Mouse (Mus musculus) adrenal gland, postnatal 10 days (tissue): ENCODE measurements around the gene Bnc2. TPM values are rescaled to one million over a fixed set of nuclear protein-coding genes. Genes with fewer than 3 reads are reported as not detected.
A peak's percentile ranks its signal among the peaks of the same experiment; 100 is the strongest.

ENCODE experiments used
- DNase-seq: peaks from one replicate; pipeline ENCODE4 v3.0.0; 2021; ENCODE audit warnings: mixed read lengths
- total RNA-seq, 2 experiments: library from RNA; stranded (reverse); gene quantifications; 2 replicates each; pipeline ENCODE4 v1.2.3; 2021

The Bnc2 gene
- total RNA-seq, 2 experiments from 2014 or later, result 8.2 to 9.7 TPM

DNA sequence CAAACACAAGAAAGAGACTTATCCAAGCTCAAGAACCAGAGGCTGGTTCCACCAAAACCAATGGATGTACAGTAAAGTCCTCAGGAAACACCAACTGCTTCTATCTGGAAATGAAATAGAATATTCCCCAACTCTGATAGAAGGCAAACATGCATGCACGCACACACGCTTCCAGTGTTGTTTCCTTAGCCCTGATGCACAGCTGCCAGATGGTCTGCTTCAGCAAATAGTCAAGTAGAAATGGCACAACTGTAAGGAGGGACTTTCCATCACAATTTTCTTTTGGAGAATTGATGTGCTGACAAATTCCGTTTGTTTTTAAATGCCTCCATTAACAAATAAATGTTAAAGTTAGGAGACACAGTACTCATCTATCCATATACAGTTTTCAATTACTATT is 247.1 kb downstream of the Bnc2 start:
- no peak for DNase-seq

- DNase-seq, result no peak
Observed at GRCm38 (mm10) chr4:84411431-84411830, 263.6 kb downstream of the Bnc2 start.

GRCm38 (mm10) chr4:84407328-84408028 is 267.6 kb downstream of the Bnc2 start:
- DNase-seq, result peak; percentile 20

DNA sequence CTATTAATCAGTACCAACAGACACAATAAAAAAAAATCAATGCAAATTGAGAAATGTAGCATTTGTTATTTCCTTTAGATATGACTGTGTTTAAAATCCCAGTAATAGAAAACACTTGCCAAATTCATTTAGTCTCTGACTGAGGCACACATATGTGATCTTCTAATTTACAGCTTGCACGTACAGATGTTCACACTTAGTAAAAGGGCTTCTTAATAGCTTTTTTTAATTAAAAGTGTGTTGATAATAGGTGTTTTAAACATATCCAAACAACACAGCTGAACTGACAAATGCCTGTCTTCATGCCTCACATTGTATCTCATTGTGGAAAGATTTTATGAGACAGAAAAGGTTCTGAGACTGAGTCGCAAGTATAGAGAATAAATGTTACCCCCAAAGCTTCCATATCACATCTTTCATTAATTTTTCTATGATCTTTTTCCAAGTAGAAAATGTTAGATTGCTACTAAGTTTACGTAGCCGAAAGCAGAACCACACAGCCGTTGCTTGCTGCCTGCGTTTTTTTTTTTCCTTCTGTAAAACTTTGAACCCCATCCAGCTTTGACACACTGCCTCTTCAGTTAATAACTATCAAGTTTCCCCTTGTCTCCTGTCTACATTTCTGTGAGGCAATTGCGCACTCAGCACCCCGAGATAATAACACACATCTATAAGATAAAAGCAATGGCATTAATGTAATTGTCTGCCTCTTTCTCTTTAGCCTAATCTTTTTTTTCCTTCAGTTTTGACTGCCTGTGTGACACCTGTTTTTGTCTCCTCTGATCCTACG is 271.5 kb downstream of the Bnc2 start:
- DNase-seq, result no peak

GRCm38 (mm10) chr4:84388991-84389390 is 286.1 kb downstream of the Bnc2 start:
- DNase-seq, result no peak

DNA sequence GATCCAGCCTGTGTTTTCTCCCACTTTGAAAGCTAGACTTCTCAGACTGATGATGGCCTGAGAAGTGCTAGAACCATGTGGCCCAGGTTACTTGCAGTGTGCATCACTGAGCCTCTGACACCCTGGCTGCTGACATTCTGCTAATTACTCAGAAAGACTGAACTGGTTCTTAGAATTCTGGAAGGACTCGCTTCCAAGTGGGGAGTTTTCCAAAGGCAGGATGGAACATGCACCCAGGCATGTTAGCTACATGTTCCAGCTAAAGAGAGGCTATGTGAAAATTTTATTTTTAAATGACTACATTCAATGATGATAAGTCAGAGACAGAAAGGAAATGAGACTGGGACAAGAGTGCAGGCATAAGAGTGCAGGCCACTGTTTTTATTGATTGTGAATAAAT is 289.9 kb downstream of the Bnc2 start:
- no peak for DNase-seq

- no peak for DNase-seq
Observed at GRCm38 (mm10) chr4:84379289-84379688, 295.8 kb downstream of the Bnc2 start.

GRCm38 (mm10) chr4:84377513-84377912 is 297.6 kb downstream of the Bnc2 start:
- DNase-seq, result no peak

DNA sequence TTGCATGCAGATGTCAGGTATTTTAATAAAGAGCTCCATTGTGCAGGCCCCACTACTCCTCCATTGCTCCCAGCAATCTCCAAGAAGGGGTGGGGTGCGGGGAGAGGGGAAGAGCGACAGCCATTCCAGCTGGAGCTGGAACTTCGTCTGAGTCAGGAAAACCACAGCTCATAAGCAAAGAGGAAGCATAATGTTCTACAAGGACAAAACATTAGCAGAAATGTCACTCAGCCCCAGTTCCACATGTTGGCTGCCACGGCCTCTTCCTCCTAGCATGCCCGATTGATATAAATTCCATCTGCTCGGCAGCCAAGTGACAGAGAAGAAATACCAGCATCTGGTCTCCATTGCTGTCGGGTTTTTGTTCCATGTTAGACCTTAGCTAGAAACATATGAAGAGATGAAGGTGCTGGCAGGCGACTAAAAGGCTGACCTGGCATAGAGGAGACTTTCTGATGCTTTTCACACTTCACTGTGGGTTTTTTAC is 312.7 kb downstream of the Bnc2 start:
- DNase-seq, result peak; percentile 11

GRCm38 (mm10) chr4:84361165-84361564 is 313.9 kb downstream of the Bnc2 start:
- no peak for DNase-seq

DNA sequence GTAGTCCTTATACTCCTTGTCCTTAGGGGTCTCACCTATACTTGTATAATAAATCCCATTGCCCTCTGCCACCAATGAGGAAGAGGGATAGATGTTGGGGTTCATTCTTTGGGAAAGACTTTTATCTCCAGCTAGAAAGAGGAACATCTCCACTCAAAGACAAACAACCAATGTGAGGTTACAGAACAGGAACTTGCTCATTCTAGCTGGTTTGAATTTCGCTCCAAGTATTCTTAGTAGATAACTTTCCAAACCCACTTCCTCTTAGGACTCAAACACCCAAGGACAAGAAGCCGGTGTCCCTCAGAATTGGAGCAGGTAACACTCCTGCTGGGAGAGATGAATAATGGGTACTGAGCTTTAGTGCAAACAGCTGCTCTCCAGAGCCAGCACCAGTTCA is 315.1 kb downstream of the Bnc2 start:
- no peak for DNase-seq

DNA sequence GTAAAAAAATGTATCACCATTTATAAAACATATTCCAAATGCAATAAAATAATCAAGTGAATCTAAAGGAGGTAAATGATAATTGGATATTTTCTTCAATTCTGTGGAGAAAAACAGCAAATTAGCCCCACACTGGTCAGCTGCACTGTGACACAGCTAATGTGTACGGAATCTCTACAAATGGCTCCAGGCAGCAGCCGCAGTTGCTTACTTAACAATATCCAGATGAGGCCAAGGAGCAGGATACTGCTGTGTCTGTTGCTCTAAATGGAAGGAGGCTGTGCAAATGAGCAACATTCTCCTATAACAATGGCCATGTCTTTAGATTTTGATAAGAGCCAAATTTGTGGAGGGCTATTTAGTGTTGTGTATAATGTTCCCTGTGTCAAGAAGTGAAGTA is 316.9 kb downstream of the Bnc2 start:
- DNase-seq, result no peak

DNA sequence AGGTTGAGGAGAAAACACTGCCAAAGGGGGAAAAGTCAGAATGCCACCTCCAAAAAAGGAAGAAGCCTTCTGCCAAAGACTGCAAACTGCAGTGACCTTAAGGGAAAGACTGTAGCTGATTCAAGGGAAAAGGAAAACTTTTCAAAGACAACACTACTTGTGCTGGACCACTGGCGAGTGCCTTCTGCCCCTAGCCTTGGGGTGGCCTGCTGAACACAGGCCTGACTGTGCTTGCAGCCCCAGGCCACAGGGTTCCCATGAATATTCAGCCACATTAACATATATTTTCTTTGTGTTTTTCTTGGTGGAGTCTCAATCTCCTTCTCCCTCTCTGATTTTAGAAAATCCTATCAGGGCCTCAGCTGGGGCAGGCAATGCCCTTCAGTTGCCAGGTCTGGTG is 317.7 kb downstream of the Bnc2 start:
- no peak for DNase-seq

DNA sequence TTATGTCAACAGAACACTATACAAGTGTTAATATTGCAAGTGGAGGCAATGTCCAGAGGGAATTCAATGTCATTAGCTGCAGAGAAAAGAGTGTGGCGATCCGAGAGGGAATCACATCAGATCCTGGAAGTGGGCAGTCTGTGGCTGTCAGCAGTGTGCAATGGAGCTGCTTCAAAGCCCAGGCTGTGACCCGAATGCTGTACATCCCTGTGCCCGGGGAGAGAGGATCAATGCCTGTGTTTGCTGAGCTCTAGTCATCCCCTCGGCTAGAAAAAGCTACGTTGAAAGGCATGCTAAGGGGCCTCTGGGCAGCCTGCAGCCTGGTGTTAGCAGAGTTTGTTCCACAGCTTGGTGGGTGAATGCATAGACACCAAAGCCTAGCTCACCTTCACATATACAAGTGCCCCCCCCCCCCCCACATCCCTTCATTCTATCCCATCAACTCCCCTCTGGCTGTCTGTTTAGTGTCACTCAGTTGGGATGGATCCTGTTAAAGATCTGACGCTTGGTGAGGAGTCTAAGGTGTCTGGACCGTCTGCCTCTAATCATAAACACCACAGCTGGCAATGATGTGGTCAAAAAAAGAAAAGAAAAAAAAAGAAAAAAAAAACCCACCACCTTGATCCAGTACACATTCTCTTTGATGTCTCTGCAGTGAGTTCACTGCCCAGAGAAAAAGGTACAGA is 318.5 kb downstream of the Bnc2 start:
- DNase-seq, result no peak

- peak; percentile 17 for DNase-seq
Observed at GRCm38 (mm10) chr4:84352656-84353055, 322.4 kb downstream of the Bnc2 start.

- no peak for DNase-seq
Observed at GRCm38 (mm10) chr4:84349536-84349935, 325.5 kb downstream of the Bnc2 start.

DNA sequence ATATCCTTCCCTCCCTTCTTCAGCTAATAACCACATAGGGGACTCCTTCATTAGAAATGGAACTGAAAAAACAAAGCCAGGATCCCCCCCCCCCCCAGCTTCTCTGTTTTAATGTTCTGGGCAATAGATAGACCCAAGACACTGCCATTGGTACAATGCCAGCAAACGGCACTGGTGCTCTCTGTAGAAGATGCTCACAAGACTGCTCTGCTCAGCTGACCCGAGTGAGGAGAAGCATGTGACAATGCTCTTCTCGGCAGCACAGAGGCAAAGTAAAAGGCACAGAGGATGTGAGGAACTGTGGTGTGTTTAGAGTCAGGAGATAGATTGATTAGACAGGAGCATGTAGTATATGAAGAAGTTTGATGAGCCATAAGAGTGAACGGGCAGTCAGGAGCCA is 335.9 kb downstream of the Bnc2 start:
- no peak for DNase-seq

DNA sequence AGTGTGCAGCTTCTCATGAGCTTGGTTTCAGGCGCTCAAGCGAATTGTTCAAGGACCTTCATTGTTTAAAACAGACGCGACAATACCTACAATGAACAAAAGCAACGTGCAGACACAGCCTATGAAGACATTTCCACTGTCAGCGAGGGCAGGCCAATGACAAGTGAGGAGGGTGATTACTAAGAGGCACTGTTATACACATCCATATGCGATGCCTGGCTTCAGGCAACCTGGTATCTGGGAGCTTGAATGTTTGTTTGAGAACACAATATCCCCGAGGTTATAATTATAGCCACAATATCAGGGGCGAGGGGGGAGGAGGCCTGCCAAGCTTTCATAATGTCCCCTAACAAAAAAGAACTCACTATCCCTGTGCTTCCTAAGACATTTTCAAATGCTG is 343.1 kb downstream of the Bnc2 start:
- DNase-seq, result no peak

- no peak for DNase-seq
Observed at GRCm38 (mm10) chr4:84331450-84331849, 343.6 kb downstream of the Bnc2 start.

GRCm38 (mm10) chr4:84330509-84330908 is 344.6 kb downstream of the Bnc2 start:
- DNase-seq, result no peak

DNA sequence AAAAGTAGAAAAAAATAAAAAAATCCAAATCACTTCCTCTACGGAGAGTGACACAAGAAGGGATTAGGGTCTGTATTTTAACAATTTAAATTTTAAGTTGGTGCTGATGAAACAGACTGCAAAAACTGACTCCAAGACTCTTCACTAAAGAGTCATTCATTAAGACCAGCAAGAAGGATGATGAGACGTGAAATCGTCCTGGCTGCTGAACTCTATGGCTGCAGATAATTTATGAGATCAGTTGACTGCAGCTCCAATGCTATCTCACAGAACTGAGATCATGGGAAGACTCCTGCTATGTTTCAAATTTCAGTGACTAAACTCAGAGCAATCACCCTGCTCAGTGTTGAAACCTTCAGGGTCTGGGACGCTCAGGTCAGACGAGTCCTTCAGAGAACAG is 345.4 kb downstream of the Bnc2 start:
- no peak for DNase-seq

DNA sequence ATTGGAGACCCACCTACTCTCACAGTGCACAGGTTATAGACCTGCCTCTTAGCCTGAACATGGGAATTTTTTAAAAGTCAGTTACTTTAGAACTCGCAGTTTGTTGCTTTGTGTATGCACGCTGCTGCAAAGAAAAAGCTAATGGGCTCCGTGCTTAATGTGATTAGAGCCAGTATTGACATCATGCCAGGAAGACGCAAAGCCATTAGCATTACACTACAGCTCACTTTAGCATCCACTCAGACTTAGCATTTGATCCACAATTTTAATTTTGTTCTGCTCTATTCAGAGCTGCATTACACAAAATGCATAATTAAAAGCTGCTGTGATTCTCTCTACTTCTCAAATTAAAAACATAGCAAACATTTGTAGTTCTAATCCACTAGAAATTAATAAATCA is 350.7 kb downstream of the Bnc2 start:
- DNase-seq, result no peak

GRCm38 (mm10) chr4:84321598-84321997 is 353.5 kb downstream of the Bnc2 start:
- no peak for DNase-seq
